Mouse (Mus musculus) gastrocnemius, adult 18-20 months (tissue): ENCODE measurements around the gene Spink8. TPM values are rescaled to one million over a fixed set of nuclear protein-coding genes. Genes with fewer than 3 reads are reported as not detected.

ENCODE experiments used
- DNase-seq: peaks from one replicate; pipeline ENCODE4 v3.0.0; 2021; ENCODE audit warnings: low spot score
- total RNA-seq, 2 experiments: library from RNA; stranded (reverse); gene quantifications; 2 replicates each; pipeline ENCODE4 v1.2.3; 2021

The Spink8 gene
- total RNA-seq, 2 experiments from 2014 or later, result not detected

GRCm38 (mm10) chr9:109866218-109866617 is 54.1 kb downstream of the Spink8 start:
- DNase-seq, result no peak

- no peak for DNase-seq
Observed at GRCm38 (mm10) chr9:109870983-109871572, 59.0 kb downstream of the Spink8 start.

- DNase-seq, result peak; percentile 98
Observed at GRCm38 (mm10) chr9:109874797-109875691, 63.0 kb downstream of the Spink8 start, which contains the start of gene Cdc25a. TSS of gene Cdc25a (plus strand) at chr9:109875579.

- DNase-seq, result peak; percentile 41
Observed at GRCm38 (mm10) chr9:109875695-109876601, 63.9 kb downstream of the Spink8 start.

Other genes starting within 250 kb of the Spink8 start
- not detected for gene Fbxw15, start 244.0 kb upstream of the Spink8 start, total RNA-seq
- not detected for gene Fbxw24, start 186.2 kb upstream of the Spink8 start, total RNA-seq
- not detected for gene Fbxw25, start 147.6 kb upstream of the Spink8 start, total RNA-seq
- gene Fbxw18, start 109.6 kb upstream of the Spink8 start, total RNA-seq, result not detected
- not detected for gene Fbxw26, start 66.2 kb upstream of the Spink8 start, total RNA-seq
- not detected for gene Fbxw27, start 21.6 kb upstream of the Spink8 start, total RNA-seq
- 10 to 100 TPM; 28.8 to 30.8 TPM for gene Nme6, start 20.5 kb downstream of the Spink8 start, total RNA-seq
- gene Camp, start 37.3 kb downstream of the Spink8 start, total RNA-seq, result not detected
- 1 to 10 TPM; 3.9 to 4.7 TPM for gene Cdc25a, start 63.3 kb downstream of the Spink8 start, total RNA-seq
- gene Map4, start 119.2 kb downstream of the Spink8 start, total RNA-seq, result 100 to 1,000 TPM; 514 to 562 TPM